Mouse (Mus musculus) forebrain, embryonic 12.5 days (tissue): Measurements from ENCODE around the gene Phyhd1. TPM values are rescaled to one million over a fixed set of nuclear protein-coding genes. Genes with fewer than 3 reads are reported as not detected.

Experiments used
- ATAC-seq: fragments of 200-750 bp; cut with Nextera tagmentation; 2 replicates; pipeline ENCODE4 v1.8.0; 2017; ENCODE audit warnings: moderate TSS enrichment; ENCODE audit not compliant: low FRiP score
- H3K27ac ChIP-seq: fragments of 300-500 bp; sonication (generic); 2 replicates; pipeline ENCODE4 v1.5.1; 2016; ENCODE audit warnings: mild to moderate bottlenecking
- H3K27me3 ChIP-seq: fragments of 300-500 bp; sonication (generic); 2 replicates; pipeline ENCODE4 v1.6.1; 2016; ENCODE audit warnings: mild to moderate bottlenecking
- H3K36me3 ChIP-seq: fragments of 300-500 bp; sonication (generic); replicated peaks from 2 replicates; pipeline ENCODE4 v1.6.1; 2016; ENCODE audit warnings: mild to moderate bottlenecking
- H3K4me1 ChIP-seq: fragments of 300-500 bp; sonication (generic); 2 replicates; pipeline ENCODE4 v1.6.1; 2016
- H3K4me2 ChIP-seq: fragments of 300-500 bp; sonication (generic); 2 replicates; pipeline ENCODE4 v1.6.1; 2016; ENCODE audit warnings: mild to moderate bottlenecking, moderate library complexity
- H3K4me3 ChIP-seq: fragments of 300-500 bp; sonication (generic); replicated peaks from 2 replicates; pipeline ENCODE4 v1.5.1; 2016; ENCODE audit warnings: mild to moderate bottlenecking
- H3K9ac ChIP-seq: fragments of 300-500 bp; sonication (generic); 2 replicates; pipeline ENCODE4 v1.6.1; 2016; ENCODE audit warnings: mild to moderate bottlenecking
- H3K9me3 ChIP-seq: fragments of 300-500 bp; sonication (generic); 2 replicates; pipeline ENCODE4 v1.6.1; 2016
- WGBS: fragments of 180-500 bp; shearing (Covaris S2); methylation state at CpG from one replicate; pipeline ENCODE4 v1.1.7; 2016; 5-methylcytosine and 5-hydroxymethylcytosine counted together
- polyA plus RNA-seq: library from polyadenylated mRNA; unstranded; fragments of >200 nt; fragmentation: Nextera tagmentation; extraction: Ambion mirVana; gene quantifications from 2 replicates; pipeline ENCODE4 v1.2.1, GENCODE M21; 2016

The Phyhd1 gene
- polyA plus RNA-seq, 1 experiment from 2014 or later, result 5.0 TPM

GRCm38 (mm10) chr2:30259131-30260064 lies 6.6 kb upstream of the Phyhd1 start:
- no peaks in the 10 kb centered on the region for H3K9me3 ChIP-seq
- no peaks in the 10 kb centered on the region for H3K27me3 ChIP-seq
- H3K4me2 ChIP-seq, result no peak overlapping the region
- no peak overlapping the region for H3K4me3 ChIP-seq
- H3K36me3 ChIP-seq, result peaks cover 95% of the 10 kb centered on the region
- no peak overlapping the region for H3K9ac ChIP-seq
- no peak overlapping the region for H3K27ac ChIP-seq
- no peak for ATAC-seq
- WGBS, result 93% methylated on average over 15 of the region's 15 CpGs
- H3K4me1 ChIP-seq, result peaks cover 4% of the 10 kb centered on the region

DNA sequence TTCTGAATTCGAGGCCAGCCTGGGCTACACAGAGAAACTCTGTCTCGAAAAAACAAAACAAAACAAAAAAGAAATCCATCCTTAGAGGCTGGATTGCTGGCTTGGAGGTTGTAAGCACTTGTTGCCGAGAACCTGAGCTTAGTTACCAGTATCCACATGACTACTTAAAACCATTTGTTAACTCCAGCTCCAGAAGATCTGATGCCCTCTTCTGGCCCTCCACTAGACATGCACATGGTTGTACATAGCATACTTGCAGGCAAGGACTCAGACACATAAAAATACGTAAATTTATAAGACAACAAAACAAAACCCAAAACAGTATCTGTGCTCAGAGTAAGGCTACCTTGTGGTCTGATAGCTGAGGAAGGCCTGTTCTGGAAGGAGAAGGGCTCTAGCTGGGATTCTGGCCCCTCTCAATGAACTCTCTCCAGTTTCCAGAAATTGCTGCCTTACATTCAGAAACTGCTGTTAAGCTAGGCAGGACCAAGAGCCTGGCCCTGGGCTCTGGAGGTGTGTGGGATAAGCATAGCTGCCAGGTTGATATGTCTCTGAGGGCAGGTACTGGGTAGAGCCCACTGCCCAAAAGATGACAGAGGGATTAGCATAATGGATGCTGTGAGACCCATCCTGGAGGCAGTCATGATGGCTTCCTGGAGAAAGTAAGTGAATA lies 4.8 kb upstream of the Phyhd1 start:
- Histone ChIP-seq H3K4me2 (no peak overlapping the region), H3K9ac (no peak overlapping the region), H3K9me3 (no peaks in the 10 kb centered on the region), H3K27me3 (no peaks in the 10 kb centered on the region), H3K27ac (no peak overlapping the region), H3K36me3 (peaks cover 88% of the 10 kb centered on the region), H3K4me3 (no peak overlapping the region), H3K4me1 (peaks cover 15% of the 10 kb centered on the region)
- no peak for ATAC-seq
- WGBS, result 84% methylated on average over 4 of the region's 4 CpGs

DNA sequence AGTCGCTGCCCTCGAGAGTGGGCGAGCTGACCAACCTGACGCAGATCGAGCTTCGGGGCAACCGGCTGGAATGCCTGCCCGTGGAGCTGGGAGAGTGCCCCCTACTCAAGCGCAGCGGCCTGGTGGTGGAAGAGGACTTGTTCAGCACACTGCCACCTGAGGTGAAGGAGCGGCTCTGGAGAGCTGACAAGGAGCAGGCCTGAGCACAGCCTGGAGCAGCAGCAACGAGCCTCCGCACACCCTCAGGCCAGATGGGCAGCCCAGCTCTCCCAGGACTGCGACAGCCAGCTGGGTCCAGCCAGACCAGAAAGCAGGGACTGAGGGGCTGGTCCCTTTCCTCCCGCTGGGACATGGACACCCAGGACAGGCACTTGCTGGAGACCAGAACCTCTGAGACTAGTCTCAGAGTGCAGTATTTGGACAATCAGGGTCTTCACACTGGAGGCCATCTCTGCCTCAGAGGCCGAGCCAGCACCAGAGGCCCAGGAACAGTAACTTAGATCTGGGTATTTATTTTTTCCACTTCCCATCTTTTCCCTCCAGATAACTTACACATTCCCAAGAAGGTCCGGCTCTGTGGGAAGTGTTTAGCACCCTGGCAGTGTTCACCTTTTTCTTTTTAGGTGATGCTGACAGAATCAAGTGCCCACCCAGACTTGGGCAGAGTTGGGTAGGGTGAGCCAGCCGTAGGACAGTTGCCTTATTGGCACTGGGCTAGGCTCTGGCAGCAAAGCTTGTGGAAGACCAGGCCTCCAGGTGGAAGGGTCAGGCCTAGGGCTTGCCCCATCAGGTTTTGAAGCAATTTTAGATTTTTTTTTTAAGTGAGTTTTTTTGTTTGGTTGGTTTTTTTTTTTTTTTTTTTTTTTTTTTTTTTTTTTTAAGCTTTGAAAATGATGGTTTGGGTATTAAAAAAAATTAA lies 3.8 kb upstream of the Phyhd1 start:
- no peak overlapping the region for H3K4me2 ChIP-seq
- peaks cover 24% of the 10 kb centered on the region for H3K4me1 ChIP-seq
- ATAC-seq, result no peak
- no peaks in the 10 kb centered on the region for H3K27me3 ChIP-seq
- H3K9me3 ChIP-seq, result no peaks in the 10 kb centered on the region
- peaks cover 78% of the 10 kb centered on the region for H3K36me3 ChIP-seq
- WGBS, result 95% methylated on average over 18 of the region's 18 CpGs
- H3K27ac ChIP-seq, result 0 out of 2 replicates have a peak overlapping the region, but pooled peaks have one; percentile 8
- no peak overlapping the region for H3K4me3 ChIP-seq
- no peak overlapping the region for H3K9ac ChIP-seq

- Histone ChIP-seq H3K4me3 (no peak overlapping the region), H3K9me3 (no peaks in the 10 kb centered on the region), H3K27me3 (no peaks in the 10 kb centered on the region), H3K4me2 (no peak overlapping the region), H3K36me3 (peaks cover 76% of the 10 kb centered on the region), H3K27ac (0 out of 2 replicates have a peak overlapping the region, but pooled peaks have one; percentile 31), H3K4me1 (peaks cover 24% of the 10 kb centered on the region), H3K9ac (no peak overlapping the region)
- WGBS, result 73% methylated on average over 4 of the region's 4 CpGs
- no peak for ATAC-seq
These were observed 3.1 kb upstream of the Phyhd1 start for GRCm38 (mm10) chr2:30262840-30263441.

DNA sequence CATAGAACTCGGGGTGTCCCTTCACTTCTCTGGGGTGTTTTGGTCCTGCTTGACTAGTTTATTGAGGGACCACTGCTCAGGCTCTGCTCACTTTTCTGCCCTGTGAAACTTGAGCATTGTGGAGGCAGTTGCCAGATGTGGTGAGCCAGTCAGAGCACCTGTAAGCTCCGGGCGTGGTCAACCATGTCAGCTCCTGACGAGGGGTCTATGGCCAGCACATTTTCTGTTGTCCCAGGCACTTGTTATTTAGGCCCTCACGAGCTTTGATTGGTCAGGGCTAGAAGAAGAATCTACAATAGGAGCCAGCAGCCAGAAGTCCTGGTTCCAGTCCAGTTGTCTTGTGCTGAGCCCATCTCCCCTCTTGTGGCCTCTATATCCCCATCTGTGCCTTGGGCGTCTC lies 2.2 kb upstream of the Phyhd1 start:
- no peak for ATAC-seq
- H3K4me1 ChIP-seq, result peaks cover 24% of the 10 kb centered on the region
- 95% methylated on average over 6 of the region's 6 CpGs for WGBS

DNA sequence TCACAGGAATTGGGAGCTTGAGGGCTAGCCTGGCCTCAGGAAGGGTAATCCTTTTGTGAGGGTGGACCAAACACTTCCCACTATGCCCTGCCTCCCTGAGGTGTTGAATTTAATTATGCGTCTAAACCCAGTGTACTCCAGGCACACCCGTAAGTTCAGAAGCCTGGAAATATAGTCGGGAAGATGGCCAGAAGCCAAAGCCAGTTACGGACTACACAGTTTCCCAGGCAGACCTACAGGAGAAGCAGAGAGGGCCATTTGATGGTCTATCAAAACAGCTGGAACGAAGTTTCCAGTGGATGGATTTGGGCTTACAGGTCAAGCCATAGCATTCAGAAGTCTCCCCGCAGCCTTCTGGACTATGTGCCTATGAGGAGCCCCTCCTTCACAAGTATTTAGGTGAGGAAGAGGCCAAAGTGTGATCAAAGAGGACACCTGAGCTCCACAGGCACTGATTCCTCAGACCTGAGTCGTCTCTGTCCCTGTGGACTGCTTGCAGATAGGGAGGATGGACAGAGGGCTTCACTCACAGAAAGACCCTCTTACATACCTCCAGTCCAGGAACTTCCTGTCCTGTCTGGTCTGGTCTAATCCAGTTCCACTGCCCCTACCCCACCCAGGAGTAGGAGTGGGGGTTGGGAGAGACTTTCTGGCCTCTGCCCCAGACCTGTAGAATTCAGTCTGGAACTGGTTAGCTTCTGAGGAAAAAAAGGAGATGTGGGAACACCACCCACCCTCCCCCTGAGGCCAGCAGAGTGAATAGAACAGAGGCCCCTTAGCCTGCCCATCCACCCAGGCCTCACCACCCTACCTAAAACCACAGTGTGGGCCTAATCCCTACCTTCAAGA lies 1.1 kb upstream of the Phyhd1 start:
- WGBS, result 84% methylated on average over 7 of the region's 7 CpGs
- peak overlapping the region; percentile 70 for H3K27ac ChIP-seq
- H3K27me3 ChIP-seq, result no peaks in the 10 kb centered on the region
- no peak overlapping the region for H3K9ac ChIP-seq
- no peak overlapping the region for H3K4me3 ChIP-seq
- ATAC-seq, result no peak
- peaks cover 24% of the 10 kb centered on the region for H3K4me1 ChIP-seq
- H3K9me3 ChIP-seq, result no peaks in the 10 kb centered on the region
- H3K36me3 ChIP-seq, result peaks cover 56% of the 10 kb centered on the region
- no peak overlapping the region for H3K4me2 ChIP-seq

More for the DNA sequence above, 2.2 kb upstream of the Phyhd1 start:
- Histone ChIP-seq H3K36me3 (peaks cover 67% of the 10 kb centered on the region), H3K9me3 (no peaks in the 10 kb centered on the region), H3K4me2 (no peak overlapping the region), H3K4me3 (no peak overlapping the region), H3K9ac (no peak overlapping the region), H3K27me3 (no peaks in the 10 kb centered on the region), H3K27ac (0 out of 2 replicates have a peak overlapping the region, but pooled peaks have one; percentile 13)

- H3K4me1 ChIP-seq, result peaks cover 24% of the 10 kb centered on the region
These were observed 464 bp downstream of the Phyhd1 start for GRCm38 (mm10) chr2:30266392-30266941.

DNA sequence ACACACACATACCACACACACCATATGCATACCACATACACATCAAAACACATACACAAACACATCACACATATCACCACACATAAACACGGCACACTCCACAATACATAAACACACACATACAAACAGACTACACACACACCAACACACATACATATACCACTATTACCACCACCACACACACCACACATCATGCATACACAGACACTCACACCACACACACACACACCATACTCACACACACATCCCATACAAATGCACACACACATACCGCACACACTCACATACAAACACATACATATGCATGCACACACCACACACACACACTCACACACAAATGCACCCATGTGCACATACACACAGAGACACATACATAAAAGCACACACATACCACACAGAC lies 1.5 kb downstream of the Phyhd1 start:
- Histone ChIP-seq H3K4me1 (peaks cover 24% of the 10 kb centered on the region), H3K9me3 (no peaks in the 10 kb centered on the region), H3K27ac (no peak overlapping the region), H3K27me3 (no peaks in the 10 kb centered on the region), H3K9ac (peak overlapping the region; percentile 17; the same call in 1 of the 2 replicates), H3K4me3 (no peak overlapping the region), H3K4me2 (no peak overlapping the region), H3K36me3 (peaks cover 31% of the 10 kb centered on the region)
- 94% methylated on average over 2 of the region's 2 CpGs for WGBS
- no peak for ATAC-seq

More at GRCm38 (mm10) chr2:30266392-30266941, 464 bp downstream of the Phyhd1 start:
- no peaks in the 10 kb centered on the region for H3K9me3 ChIP-seq
- WGBS, result 13% methylated on average over 4 of the region's 4 CpGs
- H3K27ac ChIP-seq, result peak overlapping the region; percentile 70
- H3K9ac ChIP-seq, result no peak overlapping the region
- no peak overlapping the region for H3K4me3 ChIP-seq
- no peaks in the 10 kb centered on the region for H3K27me3 ChIP-seq
- no peak for ATAC-seq
- no peak overlapping the region for H3K4me2 ChIP-seq
- peaks cover 41% of the 10 kb centered on the region for H3K36me3 ChIP-seq

GRCm38 (mm10) chr2:30268371-30268770 lies 2.4 kb downstream of the Phyhd1 start:
- no peak overlapping the region for H3K27ac ChIP-seq
- H3K9me3 ChIP-seq, result no peaks in the 10 kb centered on the region

DNA sequence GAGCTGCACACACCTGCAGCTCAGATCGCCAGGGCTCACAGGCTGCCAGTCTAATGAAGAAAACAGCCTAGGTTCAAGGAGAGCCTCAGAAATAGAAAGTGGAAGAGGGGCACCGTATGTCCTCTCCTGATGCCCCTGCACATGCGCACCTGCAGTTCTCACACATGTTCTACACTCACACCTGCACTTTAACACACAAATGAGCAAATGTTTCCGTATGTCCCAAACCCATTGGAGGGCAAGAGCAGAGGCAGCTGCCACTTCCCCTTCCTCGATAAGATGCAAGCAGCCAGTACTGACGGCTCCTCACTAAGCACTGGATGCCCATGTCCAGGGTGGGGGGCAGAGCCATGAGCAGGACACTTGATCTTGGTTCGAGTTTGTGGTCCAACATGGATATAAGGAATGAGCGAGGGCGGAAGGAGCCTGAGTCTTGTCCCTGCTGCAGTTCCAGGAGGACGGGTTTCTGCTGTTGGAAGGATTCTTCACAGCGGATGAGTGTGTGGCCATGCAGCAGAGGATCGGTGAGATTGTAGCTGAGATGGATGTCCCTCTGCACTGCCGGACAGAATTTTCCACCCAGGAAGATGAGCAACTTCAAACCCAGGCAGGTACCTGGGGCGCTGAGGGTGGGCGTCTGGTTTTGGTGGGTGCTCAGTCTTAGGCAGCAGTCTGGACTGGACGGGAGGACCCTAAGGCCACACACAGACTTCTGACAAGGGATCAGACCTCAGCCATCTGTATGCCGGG lies 3.4 kb downstream of the Phyhd1 start:
- no peak for ATAC-seq
- Histone ChIP-seq H3K9ac (no peak overlapping the region; the same call in 1 of the 2 replicates), H3K4me1 (peaks cover 19% of the 10 kb centered on the region), H3K27ac (peak overlapping the region; percentile 31; the same call in 1 of the 2 replicates), H3K4me2 (no peak overlapping the region), H3K36me3 (peaks cover 16% of the 10 kb centered on the region), H3K4me3 (no peak overlapping the region), H3K9me3 (no peaks in the 10 kb centered on the region), H3K27me3 (no peaks in the 10 kb centered on the region)
- 92% methylated on average over 17 of the region's 17 CpGs for WGBS

More at GRCm38 (mm10) chr2:30268371-30268770, 2.4 kb downstream of the Phyhd1 start:
- no peak overlapping the region for H3K4me3 ChIP-seq
- H3K27me3 ChIP-seq, result no peaks in the 10 kb centered on the region
- ATAC-seq, result no peak
- no peak overlapping the region for H3K9ac ChIP-seq
- H3K4me2 ChIP-seq, result no peak overlapping the region
- peaks cover 20% of the 10 kb centered on the region for H3K4me1 ChIP-seq
- 57% methylated on average over 4 of the region's 4 CpGs for WGBS
- peaks cover 27% of the 10 kb centered on the region for H3K36me3 ChIP-seq
